Mouse (Mus musculus) liver, embryonic 14.5 days (tissue): ENCODE data around the gene Trappc10. TPM values are rescaled to one million over a fixed set of nuclear protein-coding genes. Genes with fewer than 3 reads are reported as not detected.

Source experiments
- ATAC-seq: fragments of 200-750 bp; cut with Nextera tagmentation; 2 replicates; pipeline ENCODE4 v1.8.0; 2017; ENCODE audit warnings: moderate number of reproducible peaks, mild to moderate bottlenecking, moderate library complexity; ENCODE audit not compliant: insufficient read depth
- DNase-seq, 3 experiments: peaks; one replicate each; pipeline ENCODE4 v3.0.0-alpha.2; 2012 to 2013; ENCODE audit warnings: low read depth in 3 of 3, low spot score in 3 of 3
- H3K27ac ChIP-seq: fragments of 300-500 bp; sonication (generic); 2 replicates; pipeline ENCODE4 v1.5.1; 2014; ENCODE audit warnings: moderate library complexity, mild to moderate bottlenecking, control low read depth, inconsistent platforms
- H3K27me3 ChIP-seq: fragments of 300-500 bp; sonication (generic); 2 replicates; pipeline ENCODE4 v1.6.1; 2014; ENCODE audit warnings: mild to moderate bottlenecking, low read length, moderate library complexity; ENCODE audit not compliant: control insufficient read depth, insufficient read depth
- H3K36me3 ChIP-seq: fragments of 300-500 bp; sonication (generic); replicated peaks from 2 replicates; pipeline ENCODE4 v1.6.1; 2014; ENCODE audit warnings: low read depth; ENCODE audit not compliant: control insufficient read depth, insufficient read depth
- H3K4me1 ChIP-seq, 2 experiments: fragments of 200-500 bp in 1 of 2; fragments of 300-500 bp in 1 of 2; sonication (generic) in 1 of 2; replicated peaks; 2 replicates each; pipeline ENCODE4 v1.6.1; 2012 to 2014; ENCODE audit warnings: antibody characterized with exemption in 1 of 2, inconsistent platforms in 1 of 2, low read length in 1 of 2; ENCODE audit not compliant: control insufficient read depth in 2 of 2, insufficient read depth in 2 of 2
- H3K4me2 ChIP-seq: fragments of 300-500 bp; sonication (generic); 2 replicates; pipeline ENCODE4 v1.6.1; 2014; ENCODE audit warnings: low read depth, mild to moderate bottlenecking, control low read depth, moderate library complexity
- H3K4me3 ChIP-seq, 2 experiments: fragments of 200-500 bp in 1 of 2; fragments of 300-500 bp in 1 of 2; sonication (generic) in 1 of 2; 2 replicates each; pipeline ENCODE4 v1.5.1; 2012 to 2014; ENCODE audit warnings: low read depth in 2 of 2, low read length in 2 of 2, mild to moderate bottlenecking in 2 of 2, control low read depth in 1 of 2, inconsistent platforms in 1 of 2, moderate library complexity in 1 of 2; ENCODE audit not compliant: insufficient read depth in 1 of 2
- H3K9ac ChIP-seq: fragments of 300-500 bp; sonication (generic); replicated peaks from 2 replicates; pipeline ENCODE4 v1.6.1; 2014; ENCODE audit warnings: mild to moderate bottlenecking, control low read depth, moderate library complexity
- H3K9me3 ChIP-seq: fragments of 300-500 bp; sonication (generic); 2 replicates; pipeline ENCODE4 v1.6.1; 2016; ENCODE audit warnings: low read length, mixed read lengths; ENCODE audit not compliant: control insufficient read depth
- CTCF ChIP-seq: IDR thresholded peaks from 2 replicates; pipeline ENCODE4 v1.5.1; 2016; ENCODE audit warnings: antibody characterized with exemption, low read depth, control low read depth
- EP300 ChIP-seq: IDR thresholded peaks from 2 replicates; pipeline ENCODE4 v1.6.1; 2016; ENCODE audit warnings: antibody characterized with exemption, low read depth
- WGBS: fragments of 180-500 bp; shearing (Covaris S2); extraction: QIAGEN DNeasy Blood & Tissue Kit; methylation state at CpG from one replicate; pipeline ENCODE4 v1.1.7; 2014; ENCODE audit not compliant: insufficient replicate concordance; 5-methylcytosine and 5-hydroxymethylcytosine counted together
- polyA plus RNA-seq, 2 experiments: library from polyadenylated mRNA; depleted of rRNA in 1 of 2; stranded (reverse) in 1 of 2; unstranded in 1 of 2; fragments of >200 nt; fragmentation: Nextera tagmentation in 1 of 2; extraction: Ambion mirVana in 1 of 2; gene quantifications; 2 replicates each; pipeline versions ENCODE4 v1.2.1 to v1.2.3; 2012 to 2014

Trappc10 gene
- polyA plus RNA-seq, 2 experiments, result 15.8 to 19.8 TPM

GRCm38 (mm10) chr10:78170445-78170844 is 74.0 kb downstream of the Trappc10 start:
- Histone ChIP-seq H3K27me3 (no peaks in the 10 kb centered on the region), H3K27ac (no peak overlapping the region), H3K4me1 (peaks cover 0 to 14% of the 10 kb centered on the region in 2 experiments; a peak in 3 of 4 replicates), H3K4me3 (no peak overlapping the region), H3K9ac (no peak overlapping the region), H3K36me3 (peaks cover 25% of the 10 kb centered on the region), H3K4me2 (peak overlapping the region; percentile 72), H3K9me3 (no peaks in the 10 kb centered on the region)
- 48% methylated on average over 2 of the region's 2 CpGs for WGBS
- no peak for ATAC-seq
- TF ChIP-seq EP300, result no peak
- TF ChIP-seq CTCF, result no peak
- no peak for DNase-seq

- ATAC-seq (peak; percentile 96), DNase-seq (peak; percentile 94 to 96 (median 95))
- Histone ChIP-seq H3K9me3 (no peaks in the 10 kb centered on the region), H3K27ac (0 out of 2 replicates have a peak within 1 kb of the TSS, but pooled peaks have one; percentile 2), H3K4me2 (peak within 1 kb of the TSS; percentile 72), H3K4me1 (peaks cover 0 to 14% of the 10 kb centered on the region in 2 experiments; a peak in 3 of 4 replicates), H3K36me3 (peaks cover 16% of the 10 kb centered on the region), H3K4me3 (peak within 1 kb of the TSS; percentile 64 to 69), H3K27me3 (no peaks in the 10 kb centered on the region), H3K9ac (peak within 1 kb of the TSS; percentile 78)
- WGBS, result 1% methylated on average over 50 of the region's 50 CpGs
- no peak for TF ChIP-seq EP300
- peak; percentile 35; the same call in 1 of the 2 replicates for TF ChIP-seq CTCF
These were observed 75.0 kb downstream of the Trappc10 start, which contains the start of gene D10Jhu81e for GRCm38 (mm10) chr10:78169281-78170042. Gene D10Jhu81e, minus strand, starts transcription at chr10:78169782.

- Histone ChIP-seq H3K27me3 (no peaks in the 10 kb centered on the region), H3K9ac (peak overlapping the region; percentile 78), H3K36me3 (peaks cover 14% of the 10 kb centered on the region), H3K9me3 (no peaks in the 10 kb centered on the region), H3K4me1 (peaks cover 0 to 14% of the 10 kb centered on the region in 2 experiments; a peak in 3 of 4 replicates), H3K4me2 (peak overlapping the region; percentile 72), H3K27ac (no peak overlapping the region), H3K4me3 (peak overlapping the region; percentile 64 to 69)
- TF ChIP-seq EP300, result no peak
- no peak for TF ChIP-seq CTCF
- WGBS, result 74% methylated on average over 11 of the region's 11 CpGs
- no peak for DNase-seq
- no peak for ATAC-seq
These were observed 75.6 kb downstream of the Trappc10 start for GRCm38 (mm10) chr10:78168792-78169191.

GRCm38 (mm10) chr10:78167775-78168174 is 76.7 kb downstream of the Trappc10 start:
- DNase-seq, result no peak
- peaks cover 14% of the 10 kb centered on the region for H3K36me3 ChIP-seq
- no peak for TF ChIP-seq CTCF
- TF ChIP-seq EP300, result no peak

GRCm38 (mm10) chr10:78167333-78167732 is 77.1 kb downstream of the Trappc10 start:
- DNase-seq (no peak), ATAC-seq (no peak)
- peaks cover 0 to 14% of the 10 kb centered on the region in 2 experiments; a peak in 3 of 4 replicates for H3K4me1 ChIP-seq
- peaks cover 14% of the 10 kb centered on the region for H3K36me3 ChIP-seq
- H3K4me3 ChIP-seq, result no peak overlapping the region
- H3K9me3 ChIP-seq, result no peaks in the 10 kb centered on the region
- TF ChIP-seq CTCF (no peak), EP300 (no peak)
- H3K9ac ChIP-seq, result no peak overlapping the region
- H3K27ac ChIP-seq, result no peak overlapping the region
- no peaks in the 10 kb centered on the region for H3K27me3 ChIP-seq
- H3K4me2 ChIP-seq, result no peak overlapping the region
- WGBS, result 89% methylated on average over 7 of the region's 7 CpGs

More at GRCm38 (mm10) chr10:78167775-78168174, 76.7 kb downstream of the Trappc10 start:
- Histone ChIP-seq H3K4me2 (no peak overlapping the region), H3K4me3 (no peak overlapping the region), H3K9ac (no peak overlapping the region), H3K4me1 (peaks cover 0 to 14% of the 10 kb centered on the region in 2 experiments; a peak in 3 of 4 replicates), H3K27me3 (no peaks in the 10 kb centered on the region), H3K9me3 (no peaks in the 10 kb centered on the region), H3K27ac (no peak overlapping the region)
- ATAC-seq, result no peak
